21 mouse cellular contexts compared by ENCODE assay signal in genomic region chr2:167439422-167439821, GRCm38 (mm10). TPM values are rescaled to one million over a fixed set of nuclear protein-coding genes. Genes with fewer than 3 reads are reported as not detected.
A peak's percentile ranks its signal among the peaks of the same experiment; 100 is the strongest.
DNase-seq lines count a peak whose midpoint lies in the region; ATAC-seq and TF ChIP-seq lines count a peak whose summit lies in the region.
"Had no signal": no experiment of that assay in that cellular context is flagged by ENCODE, and none has a peak within 500 bp of the region (broad histone marks: within the 10 kb centered on the region; RNA-seq: fewer than 3 reads in every experiment).

No protein-coding gene starts in this region.

- no peaks in the 10 kb centered on the region for H3K27me3 ChIP-seq in hindbrain, postnatal 0 days (ENCODE audit: insufficient read depth, low read length)
- no peaks in the 10 kb centered on the region for H3K27me3 ChIP-seq in hindbrain, embryonic 12.5 days
- H3K27me3 ChIP-seq: forebrain, embryonic 13.5 days; neural tube, embryonic 15.5 days; stomach, embryonic 15.5 days had no signal

- ATAC-seq in hindbrain, postnatal 0 days: peak; percentile 51; the same call in 1 of the 2 replicates
- no peak for ATAC-seq in hindbrain, embryonic 12.5 days (ENCODE audit: low FRiP score)
- ATAC-seq in erythroid progenitor cell, adult 5-6 weeks (replicated peaks; ENCODE audit: low FRiP score, poor library complexity, severe bottlenecking): no peak
- ATAC-seq: forebrain, embryonic 13.5 days; inflammation-experienced regulatory T-cells, adult 6 months; liver, postnatal 0 days; midbrain, embryonic 16.5 days had no signal

- H3K27ac ChIP-seq in hindbrain, postnatal 0 days: no peak overlapping the region
- no peak overlapping the region for H3K27ac ChIP-seq in hindbrain, embryonic 12.5 days
- H3K27ac ChIP-seq: embryonic facial prominence, embryonic 10.5 days; forebrain, embryonic 13.5 days; heart, embryonic 10.5 days; limb, embryonic 10.5 days; neural tube, embryonic 15.5 days; stomach, embryonic 15.5 days had no signal

- H3K4me1 ChIP-seq in hindbrain, postnatal 0 days (ENCODE audit: insufficient read depth, low read length): no peaks in the 10 kb centered on the region
- H3K4me1 ChIP-seq in hindbrain, embryonic 12.5 days: no peaks in the 10 kb centered on the region
- H3K4me1 ChIP-seq: embryonic facial prominence, embryonic 10.5 days; forebrain, embryonic 13.5 days; heart, embryonic 10.5 days; limb, embryonic 10.5 days; neural tube, embryonic 15.5 days; stomach, embryonic 15.5 days had no signal

- H3K36me3 ChIP-seq in hindbrain, postnatal 0 days (ENCODE audit: insufficient read depth, low read length): peaks cover 23% of the 10 kb centered on the region; the same call in 1 of the 2 replicates
- H3K36me3 ChIP-seq in hindbrain, embryonic 12.5 days: peaks cover 54% of the 10 kb centered on the region

- no peak for TF ChIP-seq CTCF in hindbrain, postnatal 0 days (IDR thresholded peaks at IDR 0.05; ENCODE audit: low read depth)

- DNase-seq in cerebellum, postnatal 25 days: peak; percentile 55 to 71
- no peak for DNase-seq in cerebellum, adult 11-12 months
- DNase-seq in hindbrain, postnatal 0 days (ENCODE audit: low spot score): peak; percentile 34
- peak; percentile 39 for DNase-seq in brain, adult 2 months (ENCODE audit: low read depth, low spot score)
- peak; percentile 77 for DNase-seq in kidney, postnatal 14 days
- DNase-seq: B cell, adult 2 months; gastrocnemius, postnatal 14 days; liver, postnatal 0 days; right cerebral cortex, postnatal 14 days; spleen, adult 18-20 months; thymus, adult 2 months had no signal

- no peak overlapping the region for H3K9ac ChIP-seq in hindbrain, postnatal 0 days (replicated peaks; ENCODE audit: low read length)
- no peak overlapping the region for H3K9ac ChIP-seq in hindbrain, embryonic 12.5 days
- H3K9ac ChIP-seq: forebrain, embryonic 13.5 days; liver, postnatal 0 days; neural tube, embryonic 15.5 days; stomach, embryonic 15.5 days had no signal

- 92% methylated on average over 3 of the region's 3 CpGs for WGBS in hindbrain, postnatal 0 days
- WGBS in hindbrain, embryonic 12.5 days: 100% methylated on average over 3 of the region's 3 CpGs

- no peak overlapping the region for H3K4me2 ChIP-seq in hindbrain, postnatal 0 days (ENCODE audit: low read depth, low read length)
- no peak overlapping the region for H3K4me2 ChIP-seq in hindbrain, embryonic 12.5 days (replicated peaks)
- H3K4me2 ChIP-seq: forebrain, embryonic 13.5 days; neural tube, embryonic 15.5 days; stomach, embryonic 15.5 days had no signal

- no peaks in the 10 kb centered on the region for H3K9me3 ChIP-seq in hindbrain, postnatal 0 days (ENCODE audit: low read length)
- H3K9me3 ChIP-seq in hindbrain, embryonic 12.5 days (replicated peaks): no peaks in the 10 kb centered on the region
- H3K9me3 ChIP-seq: embryonic facial prominence, embryonic 10.5 days; forebrain, embryonic 13.5 days; heart, embryonic 10.5 days; limb, embryonic 10.5 days; neural tube, embryonic 15.5 days; stomach, embryonic 15.5 days had no signal

- H3K4me3 ChIP-seq in hindbrain, postnatal 0 days (ENCODE audit: low read length): no peak overlapping the region
- H3K4me3 ChIP-seq in hindbrain, embryonic 12.5 days: no peak overlapping the region
- H3K4me3 ChIP-seq: embryonic facial prominence, embryonic 10.5 days; forebrain, embryonic 13.5 days; heart, embryonic 10.5 days; limb, embryonic 10.5 days; neural tube, embryonic 15.5 days; stomach, embryonic 15.5 days had no signal

RNA-seq across cellular contexts. Expression of gene Slc9a8, which starts 17.9 kb away (rescaled TPM):
- 41.8 and 43.1 TPM in 2 replicates for total RNA-seq in hindbrain, postnatal 0 days (2014; rRNA removed)
- 17.4 and 17.9 TPM in 2 replicates for polyA plus RNA-seq in hindbrain, postnatal 0 days (2015; fragmentation: Nextera tagmentation; extraction: Ambion mirVana)
- polyA plus RNA-seq in hindbrain, embryonic 12.5 days (2016; fragmentation: Nextera tagmentation; extraction: Ambion mirVana): 24.2 and 24.3 TPM in 2 replicates
- total RNA-seq in erythroid progenitor cell, adult 5-6 weeks (2015; ENCODE audit: low replicate concordance): 49.0 and 56.6 TPM in 2 replicates
- total RNA-seq in erythroid progenitor cell, adult 5-6 weeks (2017; ENCODE audit: low replicate concordance): 37.7 and 38.0 TPM in 2 replicates

RNA-seq across cellular contexts. Expression of gene Rnf114, which starts 53.0 kb away (rescaled TPM):
- 68.7 and 89.6 TPM in 2 replicates for total RNA-seq in hindbrain, postnatal 0 days (2014; rRNA removed)
- 79.8 and 85.8 TPM in 2 replicates for polyA plus RNA-seq in hindbrain, postnatal 0 days (2015; fragmentation: Nextera tagmentation; extraction: Ambion mirVana)
- 120 TPM in 2 replicates for polyA plus RNA-seq in hindbrain, embryonic 12.5 days (2016; fragmentation: Nextera tagmentation; extraction: Ambion mirVana)
- 24.1 and 33.5 TPM in 2 replicates for total RNA-seq in erythroid progenitor cell, adult 5-6 weeks (2015; ENCODE audit: low replicate concordance)
- total RNA-seq in erythroid progenitor cell, adult 5-6 weeks (2017; ENCODE audit: low replicate concordance): 10.2 and 17.8 TPM in 2 replicates

RNA-seq across cellular contexts. Expression of gene Spata2, which starts 53.3 kb away (rescaled TPM):
- 41.3 and 45.6 TPM in 2 replicates for total RNA-seq in hindbrain, postnatal 0 days (2014; rRNA removed)
- 27.6 and 29.4 TPM in 2 replicates for polyA plus RNA-seq in hindbrain, postnatal 0 days (2015; fragmentation: Nextera tagmentation; extraction: Ambion mirVana)
- polyA plus RNA-seq in hindbrain, embryonic 12.5 days (2016; fragmentation: Nextera tagmentation; extraction: Ambion mirVana): 20.8 and 25.3 TPM in 2 replicates
- total RNA-seq in erythroid progenitor cell, adult 5-6 weeks (2015; ENCODE audit: low replicate concordance): 7.5 and 8.6 TPM in 2 replicates
- 5.4 and 7.4 TPM in 2 replicates for total RNA-seq in erythroid progenitor cell, adult 5-6 weeks (2017; ENCODE audit: low replicate concordance)
